In genomic region chr6:43665677-43666546, GRCm38 (mm10) we compare ENCODE assay signal across 1 mouse cellular context.
A peak's percentile ranks its signal among the peaks of the same experiment; 100 is the strongest.
TF ChIP-seq lines count a peak whose summit lies in the region.

Gene Tpk1 (minus strand): TSS chr6:43666278.

TF ChIP-seq in CH12.LX, 34 proteins besides CTCF, POLR2A, EP300 and RAD21 (continued from another document):
- TF ChIP-seq MYC (IDR thresholded peaks at IDR 0.05; ENCODE audit: low read depth, low read length) (no peak; the same call in 1 of the 2 replicates), GABPA (IDR thresholded peaks at IDR 0.05; ENCODE audit: insufficient replicate concordance, low read depth, low read length) (no peak), BHLHE40 (IDR thresholded peaks at IDR 0.05; ENCODE audit: low read depth, low read length) (no peak), SMC3 (IDR thresholded peaks at IDR 0.05; ENCODE audit: low read depth, low read length) (no peak), CHD2 (IDR thresholded peaks at IDR 0.05; ENCODE audit: low read length) (no peak), ZNF384 (IDR thresholded peaks at IDR 0.05; ENCODE audit: low read depth, low read length) (peak; percentile 73), MXI1 (IDR thresholded peaks at IDR 0.05; ENCODE audit: low read depth, low read length) (peak; percentile 59; the same call in 1 of the 2 replicates), PAX5 (IDR thresholded peaks at IDR 0.05; ENCODE audit: low read length) (no peak), ETS1 (conservative IDR thresholded peaks at IDR 0.05; ENCODE audit: low read depth, low read length) (no peak), KAT2A (IDR thresholded peaks at IDR 0.05; ENCODE audit: insufficient replicate concordance, low read length) (no peak), JUN (IDR thresholded peaks at IDR 0.05; ENCODE audit: insufficient read depth, low read depth, low read length) (no peak)
